Mouse (Mus musculus) testis, adult 2 months (tissue): ENCODE data around the gene Atp13a1. TPM values are rescaled to one million over a fixed set of nuclear protein-coding genes. Genes with fewer than 3 reads are reported as not detected.

Experiments
- H3K27ac ChIP-seq: fragments of 200-500 bp; 2 replicates; pipeline ENCODE4 v1.5.1; 2012; ENCODE audit warnings: low read depth, low read length; ENCODE audit not compliant: control insufficient read depth, insufficient read depth
- H3K27me3 ChIP-seq: fragments of 200-500 bp; 2 replicates; pipeline ENCODE4 v1.6.1; 2012; ENCODE audit warnings: mild to moderate bottlenecking, low read length, moderate library complexity; ENCODE audit not compliant: control insufficient read depth, insufficient read depth
- H3K36me3 ChIP-seq: fragments of 200-500 bp; 2 replicates; pipeline ENCODE4 v1.6.1; 2012; ENCODE audit warnings: mild to moderate bottlenecking, low read length; ENCODE audit not compliant: control insufficient read depth, insufficient read depth
- H3K4me1 ChIP-seq: fragments of 200-500 bp; 2 replicates; pipeline ENCODE4 v1.6.1; 2012; ENCODE audit warnings: low read length; ENCODE audit not compliant: control insufficient read depth, insufficient read depth
- H3K4me3 ChIP-seq: fragments of 200-500 bp; 2 replicates; pipeline ENCODE4 v1.5.1; 2012; ENCODE audit warnings: low read depth, mild to moderate bottlenecking, low read length, moderate library complexity, mixed read lengths; ENCODE audit not compliant: control insufficient read depth
- CTCF ChIP-seq: fragments of 200-500 bp; IDR thresholded peaks from 2 replicates; pipeline ENCODE4 v1.5.1; 2012; ENCODE audit warnings: low read depth, mild to moderate bottlenecking, inconsistent platforms, low read length, moderate library complexity; ENCODE audit not compliant: control insufficient read depth, insufficient read depth, insufficient replicate concordance
- POLR2A ChIP-seq: fragments of 200-500 bp; IDR thresholded peaks from 2 replicates; pipeline ENCODE4 v1.6.1; 2012; ENCODE audit warnings: low read depth, mild to moderate bottlenecking, inconsistent platforms, low read length, moderate library complexity; ENCODE audit not compliant: control insufficient read depth
- polyA plus RNA-seq: library from polyadenylated mRNA; depleted of rRNA; stranded (reverse); fragments of >200 nt; gene quantifications from 2 replicates; pipeline ENCODE4 v1.2.3, GENCODE M21; 2012; rRNA removed

Gene Atp13a1
- polyA plus RNA-seq, 1 experiment, result 22.6 TPM

DNA sequence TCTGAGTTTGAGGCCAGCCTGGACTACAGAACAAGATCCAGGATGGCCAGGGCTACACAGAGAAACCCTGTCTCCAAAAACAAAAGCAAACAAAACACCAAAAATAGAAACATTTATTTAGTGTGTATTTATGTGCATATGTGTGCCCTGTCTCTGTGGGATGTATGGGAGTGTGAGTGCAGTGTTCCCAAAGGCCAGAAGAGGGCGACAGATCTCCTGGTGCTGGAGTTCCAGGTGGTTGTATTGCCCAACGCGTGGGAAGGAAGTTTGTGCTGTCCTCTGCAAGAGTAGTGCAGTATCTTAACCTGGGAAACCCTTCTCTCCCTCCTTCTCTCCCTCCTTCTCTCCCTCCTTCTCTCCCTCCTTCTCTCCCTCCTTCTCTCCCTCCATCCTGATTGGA is 58.9 kb downstream of the Atp13a1 start:
- Histone ChIP-seq H3K36me3 (no peaks in the 10 kb centered on the region), H3K27ac (no peak overlapping the region), H3K27me3 (no peaks in the 10 kb centered on the region), H3K4me3 (no peak overlapping the region), H3K4me1 (no peaks in the 10 kb centered on the region)
- TF ChIP-seq CTCF, result peak; percentile 62; the same call in 1 of the 2 replicates
- TF ChIP-seq POLR2A, result no peak

- TF ChIP-seq POLR2A (no peak), CTCF (no peak)
- Histone ChIP-seq H3K36me3 (no peaks in the 10 kb centered on the region), H3K27ac (no peak overlapping the region), H3K4me3 (no peak overlapping the region), H3K27me3 (no peaks in the 10 kb centered on the region), H3K4me1 (no peaks in the 10 kb centered on the region)
These were observed 60.1 kb downstream of the Atp13a1 start for GRCm38 (mm10) chr8:69850926-69851506.

GRCm38 (mm10) chr8:69853869-69854268 is 62.9 kb downstream of the Atp13a1 start:
- no peak overlapping the region for H3K4me3 ChIP-seq

More at GRCm38 (mm10) chr8:69853869-69854268, 62.9 kb downstream of the Atp13a1 start:
- TF ChIP-seq POLR2A, result no peak
- no peaks in the 10 kb centered on the region for H3K36me3 ChIP-seq
- H3K4me1 ChIP-seq, result no peaks in the 10 kb centered on the region
- no peak overlapping the region for H3K27ac ChIP-seq
- no peaks in the 10 kb centered on the region for H3K27me3 ChIP-seq

Other genes starting within 250 kb of the Atp13a1 start
- 4.3 and 4.8 TPM in 2 replicates for gene Zfp868, start 165.6 kb upstream of the Atp13a1 start, polyA plus RNA-seq
- gene Zfp964, start 136.7 kb upstream of the Atp13a1 start, polyA plus RNA-seq, result 0.51 and 0.75 TPM in 2 replicates
- gene Zfp869, start 80.4 kb upstream of the Atp13a1 start, polyA plus RNA-seq, result 1.4 TPM in 2 replicates
- gene Zfp963, start 41.2 kb upstream of the Atp13a1 start, polyA plus RNA-seq, result 0.47 and 0.48 TPM in 2 replicates
- not detected in 2 replicates for gene Gm20422, start 16.3 kb upstream of the Atp13a1 start, polyA plus RNA-seq
- 6.4 and 8.1 TPM in 2 replicates for gene Zfp866, start within 50 bp of the Atp13a1 start, polyA plus RNA-seq
- gene Gmip, start 17.5 kb downstream of the Atp13a1 start, polyA plus RNA-seq, result 4.4 and 4.5 TPM in 2 replicates
- 7.9 and 10.1 TPM in 2 replicates for gene Lpar2, start 31.3 kb downstream of the Atp13a1 start, polyA plus RNA-seq
- gene Pbx4, start 41.3 kb downstream of the Atp13a1 start, polyA plus RNA-seq, result 187 and 222 TPM in 2 replicates
- 0.36 and 0.51 TPM in 2 replicates for gene Cilp2, start 96.5 kb downstream of the Atp13a1 start, polyA plus RNA-seq
- gene Tssk6, start 111.0 kb downstream of the Atp13a1 start, polyA plus RNA-seq, result 844 and 936 TPM in 2 replicates
- gene Ndufa13, start 111.4 kb downstream of the Atp13a1 start, polyA plus RNA-seq, result 122 and 131 TPM in 2 replicates
- 0.95 TPM in 2 replicates for gene Yjefn3, start 111.5 kb downstream of the Atp13a1 start, polyA plus RNA-seq
- 80.8 and 84.9 TPM in 2 replicates for gene Gatad2a, start 205.2 kb downstream of the Atp13a1 start, polyA plus RNA-seq